ENCODE assay signal across 8 mouse cellular contexts in the genomic region with DNA sequence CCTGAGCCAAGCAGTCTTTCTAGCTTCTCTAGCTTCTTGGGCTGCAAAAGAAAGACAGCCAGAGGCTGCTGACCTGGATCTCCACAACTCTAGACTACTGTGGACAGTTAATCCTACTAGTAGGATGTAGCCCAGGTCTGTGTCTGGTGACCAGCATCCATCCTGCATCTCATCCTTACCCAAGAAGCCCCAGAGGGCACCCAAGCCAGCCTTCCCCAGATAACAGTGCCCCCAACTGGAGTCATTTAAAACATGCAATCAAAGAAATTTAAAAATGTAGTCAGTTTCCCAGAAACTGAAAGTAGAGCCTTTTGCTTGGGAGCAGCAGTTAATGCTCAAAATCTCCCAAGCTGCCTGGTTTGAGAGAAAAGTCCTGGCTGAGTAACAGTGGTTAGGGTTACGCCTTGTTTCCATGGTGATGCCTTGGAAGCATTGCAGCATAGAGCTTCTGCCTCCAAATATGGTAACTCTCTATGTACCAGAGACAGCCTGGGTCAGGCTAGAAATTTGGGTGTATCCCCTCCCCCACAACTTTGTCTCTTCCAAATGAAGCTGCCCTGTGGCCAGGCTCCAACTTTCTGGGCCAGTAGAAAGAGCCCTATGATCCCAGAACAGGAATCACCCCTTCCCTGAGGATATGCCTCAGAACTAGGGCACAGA. TPM values are rescaled to one million over a fixed set of nuclear protein-coding genes. Genes with fewer than 3 reads are reported as not detected.
DNase-seq lines count a peak whose midpoint lies in the region; ATAC-seq and TF ChIP-seq lines count a peak whose summit lies in the region.

No protein-coding gene starts in this region.

- no peak; the same call in 1 of the 2 replicates for TF ChIP-seq CTCF in liver, postnatal 0 days (IDR thresholded peaks at IDR 0.05; ENCODE audit: low read depth)

- H3K9ac ChIP-seq in liver, postnatal 0 days (replicated peaks), result no peak overlapping the region
- H3K9ac ChIP-seq in liver, embryonic 11.5 days (ENCODE audit: low read depth, low read length), result no peak overlapping the region
- H3K9ac ChIP-seq in intestine, embryonic 14.5 days (ENCODE audit: low read length), result 0 out of 2 replicates have a peak overlapping the region, but pooled peaks have one; percentile 16

- DNase-seq in liver, postnatal 0 days, result no peak
- DNase-seq in liver, embryonic 11.5 days (ENCODE audit: low spot score), result no peak
- peak; percentile 37 for DNase-seq in ZHBTc4 (ENCODE audit: low read depth, low spot score)
- DNase-seq in fibroblast of lung, adult 2 months (ENCODE audit: low read depth), result peak; percentile 96
- peak; percentile 60 for DNase-seq in intestine, embryonic 14.5 days (ENCODE audit: low spot score)
- DNase-seq in left cerebral cortex, adult 8-10 months (ENCODE audit: low spot score in 2 of 2), result peak; percentile 27 to 57
- peak; percentile 8 for DNase-seq in retina, postnatal 1 day

- TF ChIP-seq EP300 in liver, postnatal 0 days (IDR thresholded peaks at IDR 0.05; ENCODE audit: low read depth), result no peak

- H3K27me3 ChIP-seq in liver, postnatal 0 days (ENCODE audit: insufficient read depth, low read length), result no peaks in the 10 kb centered on the region
- H3K27me3 ChIP-seq in liver, embryonic 11.5 days (replicated peaks; ENCODE audit: control insufficient read depth, insufficient read depth, low read length), result no peaks in the 10 kb centered on the region
- no peaks in the 10 kb centered on the region for H3K27me3 ChIP-seq in intestine, embryonic 14.5 days (replicated peaks; ENCODE audit: control insufficient read depth, insufficient read depth, low read length)

- no peak overlapping the region for H3K4me3 ChIP-seq in liver, postnatal 0 days (ENCODE audit: low read depth, low read length)
- H3K4me3 ChIP-seq in liver, embryonic 11.5 days (ENCODE audit: low read depth, low read length), result no peak overlapping the region
- H3K4me3 ChIP-seq in intestine, embryonic 14.5 days (ENCODE audit: low read depth, low read length), result no peak overlapping the region

- H3K9me3 ChIP-seq in liver, postnatal 0 days (ENCODE audit: low read length), result no peaks in the 10 kb centered on the region
- no peaks in the 10 kb centered on the region for H3K9me3 ChIP-seq in liver, embryonic 11.5 days (ENCODE audit: control insufficient read depth, low read length)
- no peaks in the 10 kb centered on the region for H3K9me3 ChIP-seq in intestine, embryonic 14.5 days (ENCODE audit: control insufficient read depth, low read length)

- H3K27ac ChIP-seq in liver, postnatal 0 days (ENCODE audit: low read depth), result no peak overlapping the region
- H3K27ac ChIP-seq in liver, embryonic 11.5 days (ENCODE audit: low read depth, low read length), result no peak overlapping the region
- peak overlapping the region; percentile 91 for H3K27ac ChIP-seq in intestine, embryonic 14.5 days (ENCODE audit: low read depth)

- no peak overlapping the region for H3K4me2 ChIP-seq in liver, postnatal 0 days (ENCODE audit: low read depth, low read length)
- H3K4me2 ChIP-seq in liver, embryonic 11.5 days, result no peak overlapping the region
- H3K4me2 ChIP-seq in intestine, embryonic 14.5 days (ENCODE audit: low read length), result no peak overlapping the region

- WGBS in liver, postnatal 0 days (ENCODE audit: insufficient replicate concordance), result 72% methylated on average over 1 of the region's 1 CpGs
- WGBS in liver, embryonic 11.5 days, result 62% methylated on average over 1 of the region's 1 CpGs
- 44% methylated on average over 1 of the region's 1 CpGs for WGBS in intestine, embryonic 14.5 days

- peaks cover 10% of the 10 kb centered on the region for H3K36me3 ChIP-seq in liver, postnatal 0 days (replicated peaks; ENCODE audit: insufficient read depth, low read length)
- peaks cover 13% of the 10 kb centered on the region; the same call in 1 of the 2 replicates for H3K36me3 ChIP-seq in liver, embryonic 11.5 days (ENCODE audit: control insufficient read depth, insufficient read depth, low read length)
- H3K36me3 ChIP-seq in intestine, embryonic 14.5 days (ENCODE audit: control insufficient read depth, insufficient read depth, low read length), result peaks cover 69% of the 10 kb centered on the region

- 0 out of 2 replicates have a peak, but pooled peaks have one; percentile 27 for ATAC-seq in liver, postnatal 0 days
- no peak for ATAC-seq in liver, embryonic 11.5 days (replicated peaks; ENCODE audit: low FRiP score)
- peak; percentile 87 for ATAC-seq in intestine, embryonic 14.5 days (replicated peaks; ENCODE audit: low FRiP score, low TSS enrichment, low read depth)
- no peak for ATAC-seq in inflammation-experienced regulatory T-cells, adult 6 months

- H3K4me1 ChIP-seq in liver, postnatal 0 days (ENCODE audit: insufficient read depth), result 0 out of 2 replicates have a peak, but pooled peaks cover 3% of the 10 kb centered on the region
- 0 out of 2 replicates have a peak, but pooled peaks cover 4% of the 10 kb centered on the region for H3K4me1 ChIP-seq in liver, embryonic 11.5 days (replicated peaks; ENCODE audit: control insufficient read depth, insufficient read depth, low read length)
- peaks cover 18% of the 10 kb centered on the region for H3K4me1 ChIP-seq in intestine, embryonic 14.5 days (replicated peaks; ENCODE audit: control insufficient read depth, insufficient read depth, low read length)

RNA-seq across cellular contexts. Expression of a gene that starts 54.9 kb away (rescaled TPM):
- polyA plus RNA-seq in liver, postnatal 0 days (2015; fragmentation: Nextera tagmentation; extraction: Ambion mirVana), result 1.7 and 2.0 TPM in 2 replicates
- polyA plus RNA-seq in liver, embryonic 11.5 days (2014; fragmentation: Nextera tagmentation; extraction: Ambion mirVana), result 1.5 and 1.8 TPM in 2 replicates
- polyA plus RNA-seq in intestine, embryonic 14.5 days (2014; fragmentation: Nextera tagmentation; extraction: Ambion mirVana), result 1.5 and 1.7 TPM in 2 replicates
- total RNA-seq in left cerebral cortex, adult 8-10 months (2022), result 1 to 10 TPM in 3 of 4 experiments, under 1 TPM in 1; 0.86 to 1.6 (median 1.3) TPM
- polyA plus RNA-seq in inflammation-experienced regulatory T-cells, adult 6 months (2017; shearing (Covaris generic)), result under 1 TPM in 1 of 3 experiments, not detected in 2; 0.51 TPM

Comparison
In these comparisons a context has a peak if more than half of its experiments do, and no peak if none do; other contexts are left out.
1. ATAC-seq: peak in liver, postnatal 0 days (single experiment) and intestine, embryonic 14.5 days (single experiment); none in liver, embryonic 11.5 days (single experiment) and inflammation-experienced regulatory T-cells, adult 6 months (single experiment).
2. DNase-seq: peak in ZHBTc4 (single experiment), fibroblast of lung, adult 2 months (single experiment), intestine, embryonic 14.5 days (single experiment), left cerebral cortex, adult 8-10 months (2 of 2) and retina, postnatal 1 day (single experiment); none in liver, postnatal 0 days (single experiment) and liver, embryonic 11.5 days (single experiment).